Mouse (Mus musculus) forebrain, embryonic 10.5 days (tissue): Measurements from ENCODE around the gene Acin1. TPM values are rescaled to one million over a fixed set of nuclear protein-coding genes. Genes with fewer than 3 reads are reported as not detected.

Source experiments
- DNase-seq: peaks from one replicate; pipeline ENCODE4 v3.0.0-alpha.2; 2017; ENCODE audit warnings: low spot score; ENCODE audit errors: extremely low spot score
- H3K27ac ChIP-seq: fragments of 300-500 bp; sonication (generic); 2 replicates; pipeline ENCODE4 v1.5.1; 2016; ENCODE audit warnings: mild to moderate bottlenecking
- H3K27me3 ChIP-seq: fragments of 300-500 bp; sonication (generic); 2 replicates; pipeline ENCODE4 v1.6.1; 2016; ENCODE audit warnings: mild to moderate bottlenecking; ENCODE audit not compliant: poor library complexity, severe bottlenecking
- H3K36me3 ChIP-seq: fragments of 300-500 bp; sonication (generic); replicated peaks from 2 replicates; pipeline ENCODE4 v1.6.1; 2016; ENCODE audit warnings: mild to moderate bottlenecking, moderate library complexity
- H3K4me1 ChIP-seq: fragments of 300-500 bp; sonication (generic); 2 replicates; pipeline ENCODE4 v1.6.1; 2016
- H3K4me3 ChIP-seq: fragments of 300-500 bp; sonication (generic); 2 replicates; pipeline ENCODE4 v1.5.1; 2016; ENCODE audit warnings: mild to moderate bottlenecking, moderate library complexity
- H3K9me3 ChIP-seq: fragments of 300-500 bp; sonication (generic); 2 replicates; pipeline ENCODE4 v1.6.1; 2016; ENCODE audit warnings: mild to moderate bottlenecking, moderate library complexity
- WGBS: fragments of 180-500 bp; shearing (Covaris S2); methylation state at CpG from one replicate; pipeline ENCODE4 v1.1.7; 2016; 5-methylcytosine and 5-hydroxymethylcytosine counted together
- polyA plus RNA-seq: library from polyadenylated mRNA; unstranded; fragments of >200 nt; fragmentation: Nextera tagmentation; extraction: Ambion mirVana; gene quantifications from 2 replicates; pipeline ENCODE4 v1.2.1, GENCODE M21; 2016

Gene Acin1
- 142 and 146 TPM in 2 replicates for polyA plus RNA-seq

DNA sequence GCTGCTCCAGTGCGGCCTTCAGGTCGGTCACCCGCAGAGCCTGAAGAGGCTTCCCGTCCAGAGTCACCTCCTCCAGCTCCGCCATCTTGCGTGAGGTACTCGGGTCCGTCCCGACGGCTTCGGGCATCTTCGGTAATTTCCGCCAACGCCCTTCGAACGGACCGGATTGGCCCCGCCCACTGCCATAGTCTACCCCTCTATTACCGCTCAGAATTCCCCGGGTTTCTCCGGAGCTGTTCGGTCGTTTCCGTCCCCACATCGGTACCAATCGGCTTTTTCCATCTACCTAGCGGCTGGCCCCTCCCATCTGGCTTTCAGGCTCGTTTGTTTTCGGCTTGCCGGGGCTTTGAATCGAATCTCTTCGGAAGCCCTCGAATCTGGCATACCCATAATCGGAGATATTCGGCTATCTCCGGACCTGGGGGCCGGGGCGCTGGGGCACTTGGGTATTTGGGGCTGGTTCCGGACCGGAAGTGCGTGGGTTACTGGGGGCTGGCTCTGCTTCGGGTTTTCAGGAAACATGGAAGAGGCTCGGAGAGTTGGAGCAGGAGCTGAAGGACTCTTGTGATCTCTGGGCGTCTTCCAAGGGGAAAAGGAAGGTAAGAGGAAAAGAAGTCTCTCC lies at the start of gene Acin1:
TSS of gene Acin1 (minus strand) at position 410 of the 622 bp plus-strand sequence.
- peaks cover 60% of the 10 kb centered on the region for H3K36me3 ChIP-seq
- no peaks in the 10 kb centered on the region for H3K9me3 ChIP-seq
- H3K4me1 ChIP-seq = peaks cover 31% of the 10 kb centered on the region
- under 1% methylated on average over 44 of the region's 44 CpGs for WGBS
- H3K27me3 ChIP-seq = no peaks in the 10 kb centered on the region
- H3K4me3 ChIP-seq = peak within 1 kb of the TSS; percentile 86
- DNase-seq = peak; percentile 99
- peak within 1 kb of the TSS; percentile 98 for H3K27ac ChIP-seq

DNA sequence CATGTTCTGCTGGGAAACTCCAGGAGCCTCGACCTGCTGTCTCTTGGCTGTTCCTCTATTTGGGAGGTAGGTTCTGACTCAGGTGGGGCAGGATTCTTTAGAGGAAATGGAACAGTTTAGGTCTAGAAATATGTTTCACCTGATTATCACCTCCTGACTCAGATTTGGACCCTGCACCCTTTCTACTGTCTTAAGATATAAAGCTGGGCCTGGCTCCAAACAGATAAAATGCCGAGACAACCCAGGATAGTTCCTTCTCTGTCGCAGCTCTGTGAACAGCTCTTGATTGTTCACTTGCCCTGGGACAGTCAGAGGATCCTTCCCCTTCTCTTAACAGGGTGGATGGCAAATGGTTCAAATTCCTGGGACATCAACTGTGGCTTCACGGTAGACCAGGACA lies 48.5 kb upstream of the Acin1 start:
- DNase-seq = no peak
- WGBS = 87% methylated on average over 4 of the region's 4 CpGs
- Histone ChIP-seq H3K27ac (no peak overlapping the region), H3K4me1 (peaks cover 19% of the 10 kb centered on the region), H3K4me3 (no peak overlapping the region), H3K27me3 (no peaks in the 10 kb centered on the region), H3K9me3 (no peaks in the 10 kb centered on the region), H3K36me3 (no peaks in the 10 kb centered on the region)

DNA sequence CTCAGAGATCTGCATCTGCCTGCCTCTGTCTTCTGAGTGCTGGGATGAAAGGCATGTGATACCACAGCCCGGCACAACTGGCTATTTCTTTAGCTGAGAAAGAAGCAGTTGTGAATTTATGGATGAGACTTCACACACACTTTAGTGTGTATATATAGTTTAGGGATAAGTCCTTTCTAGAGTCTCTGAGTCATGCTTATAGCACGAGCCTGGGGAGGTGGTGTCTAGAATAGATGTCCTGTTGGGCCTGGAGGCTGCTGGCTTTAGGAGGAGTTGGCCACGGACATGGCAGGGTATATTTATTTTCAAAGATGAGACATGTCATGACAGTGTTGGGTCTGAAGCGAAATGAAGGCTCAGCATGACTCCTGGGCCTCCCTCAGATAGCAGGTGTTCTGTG lies 47.3 kb upstream of the Acin1 start:
- H3K4me3 ChIP-seq = no peak overlapping the region
- H3K9me3 ChIP-seq = no peaks in the 10 kb centered on the region
- DNase-seq = no peak
- 88% methylated on average over 4 of the region's 4 CpGs for WGBS
- peaks cover 24% of the 10 kb centered on the region for H3K4me1 ChIP-seq
- H3K36me3 ChIP-seq = no peaks in the 10 kb centered on the region
- peaks cover 6% of the 10 kb centered on the region; the same call in 1 of the 2 replicates for H3K27me3 ChIP-seq
- H3K27ac ChIP-seq = no peak overlapping the region

DNA sequence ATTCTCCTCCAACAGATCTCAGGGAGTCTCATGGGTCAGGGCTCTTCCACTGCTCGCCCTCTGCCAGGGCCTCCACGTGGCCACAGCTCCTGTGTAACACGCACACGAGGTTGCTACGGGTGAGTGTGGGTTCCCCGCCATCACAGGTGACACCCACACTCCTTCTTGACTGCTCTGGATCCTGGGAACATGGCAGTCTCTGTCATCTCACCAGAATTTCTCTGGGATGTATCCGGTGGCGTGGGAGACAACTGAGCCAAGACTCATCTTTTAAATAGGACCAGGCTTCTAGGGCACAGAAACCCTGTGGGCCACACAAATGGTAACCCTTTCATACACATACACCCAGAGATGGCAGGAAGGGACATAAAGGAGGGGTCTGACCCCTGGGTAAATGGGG lies 45.5 kb upstream of the Acin1 start:
- 90% methylated on average over 8 of the region's 8 CpGs for WGBS
- no peak overlapping the region for H3K4me3 ChIP-seq

DNA sequence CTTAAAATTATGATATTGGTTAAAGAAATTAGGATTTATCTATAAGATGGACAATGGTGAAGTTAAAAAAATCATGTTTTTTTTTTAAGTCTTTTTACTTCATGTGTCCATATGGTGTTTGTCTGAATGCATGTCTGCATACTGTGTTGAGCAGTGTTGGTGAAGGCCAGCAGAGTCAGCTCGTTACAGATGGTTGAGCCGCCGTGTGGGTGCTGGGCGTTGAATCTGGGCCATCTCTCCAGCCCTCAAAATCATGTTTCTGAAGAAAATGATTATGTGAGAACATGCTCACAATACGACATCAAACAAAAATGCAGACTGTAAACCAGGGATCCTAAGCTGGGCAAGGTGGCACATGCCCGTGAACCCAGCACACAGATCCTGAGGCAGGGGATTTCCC lies 43.6 kb upstream of the Acin1 start:
- Histone ChIP-seq H3K27me3 (peaks cover 6% of the 10 kb centered on the region; the same call in 1 of the 2 replicates), H3K4me3 (no peak overlapping the region), H3K9me3 (no peaks in the 10 kb centered on the region), H3K36me3 (no peaks in the 10 kb centered on the region), H3K4me1 (peaks cover 5% of the 10 kb centered on the region; the same call in 1 of the 2 replicates), H3K27ac (no peak overlapping the region)
- DNase-seq = no peak
- WGBS = 91% methylated on average over 6 of the region's 6 CpGs

More for the DNA sequence above, 45.5 kb upstream of the Acin1 start:
- no peak for DNase-seq
- no peaks in the 10 kb centered on the region for H3K9me3 ChIP-seq
- no peak overlapping the region for H3K27ac ChIP-seq
- H3K4me1 ChIP-seq = peaks cover 15% of the 10 kb centered on the region
- H3K27me3 ChIP-seq = peaks cover 6% of the 10 kb centered on the region; the same call in 1 of the 2 replicates
- H3K36me3 ChIP-seq = no peaks in the 10 kb centered on the region

DNA sequence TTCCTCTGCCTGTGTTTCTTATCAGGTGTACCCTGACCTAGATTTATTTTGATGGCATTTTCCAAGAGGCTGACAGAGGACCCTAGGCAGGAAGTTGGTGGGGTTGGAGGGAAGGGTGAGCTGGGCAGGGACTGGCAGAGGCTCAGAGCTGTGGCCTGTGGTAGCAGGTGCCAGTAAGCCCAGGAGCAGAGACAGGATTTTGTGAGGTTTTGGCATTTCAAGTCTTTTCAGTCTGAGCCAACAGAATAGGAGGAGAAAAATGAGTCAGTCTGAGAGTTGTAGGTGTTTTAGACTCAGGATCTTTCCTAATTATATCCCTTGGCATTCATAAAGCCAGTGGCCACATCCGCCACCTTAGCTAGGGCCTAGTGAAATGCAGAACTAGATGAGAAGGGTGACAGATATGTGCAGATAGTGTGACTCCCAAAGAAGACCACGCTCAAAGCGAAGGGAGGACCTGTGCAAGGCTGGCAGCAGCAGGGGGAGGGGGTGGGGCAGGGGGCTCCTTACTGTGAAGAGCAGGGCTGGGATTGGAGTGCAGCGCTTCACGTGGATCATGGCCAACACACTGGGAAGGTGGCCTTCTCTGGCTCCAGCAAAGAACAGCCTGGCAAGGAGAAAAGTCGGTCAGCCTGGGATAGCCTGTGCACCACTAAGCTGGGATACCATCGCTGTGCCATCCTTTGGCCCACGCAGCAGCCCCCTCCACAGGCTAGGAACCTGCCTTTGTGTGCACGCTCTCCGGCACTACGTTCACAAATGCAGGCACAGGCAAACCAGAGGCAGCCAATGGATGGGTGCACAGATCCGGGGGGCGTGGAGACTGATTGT lies 42.3 kb upstream of the Acin1 start:
- Histone ChIP-seq H3K9me3 (no peaks in the 10 kb centered on the region), H3K4me3 (no peak overlapping the region), H3K27me3 (peaks cover 6% of the 10 kb centered on the region; the same call in 1 of the 2 replicates), H3K27ac (no peak overlapping the region), H3K36me3 (no peaks in the 10 kb centered on the region), H3K4me1 (peaks cover 5% of the 10 kb centered on the region; the same call in 1 of the 2 replicates)
- 64% methylated on average over 13 of the region's 13 CpGs for whole genome bisulfite sequencing
- no peak for DNase-seq

DNA sequence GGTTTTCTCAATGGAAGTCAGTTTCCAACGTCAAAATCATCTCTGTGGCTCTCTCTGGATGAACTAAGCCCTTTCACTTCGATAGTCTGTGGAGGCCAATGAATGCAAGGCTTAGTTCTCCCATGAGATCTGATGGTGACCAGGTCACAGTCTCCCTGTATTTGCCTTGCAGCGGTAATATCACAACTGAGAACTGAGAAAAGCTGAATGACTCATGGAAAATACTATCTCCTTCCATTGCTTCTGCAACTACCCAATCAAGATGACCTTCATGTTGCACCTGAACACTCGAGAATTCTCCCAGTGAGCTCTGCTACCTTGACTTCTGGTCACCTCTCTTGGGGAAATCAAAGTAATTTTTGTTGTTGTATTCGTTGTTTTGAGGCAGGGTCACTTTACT lies 40.8 kb upstream of the Acin1 start:
- Histone ChIP-seq H3K27me3 (peaks cover 6% of the 10 kb centered on the region; the same call in 1 of the 2 replicates), H3K9me3 (no peaks in the 10 kb centered on the region), H3K4me3 (no peak overlapping the region), H3K36me3 (no peaks in the 10 kb centered on the region), H3K4me1 (peaks cover 5% of the 10 kb centered on the region; the same call in 1 of the 2 replicates), H3K27ac (no peak overlapping the region)
- no peak for DNase-seq
- 84% methylated on average over 5 of the region's 5 CpGs for WGBS

DNA sequence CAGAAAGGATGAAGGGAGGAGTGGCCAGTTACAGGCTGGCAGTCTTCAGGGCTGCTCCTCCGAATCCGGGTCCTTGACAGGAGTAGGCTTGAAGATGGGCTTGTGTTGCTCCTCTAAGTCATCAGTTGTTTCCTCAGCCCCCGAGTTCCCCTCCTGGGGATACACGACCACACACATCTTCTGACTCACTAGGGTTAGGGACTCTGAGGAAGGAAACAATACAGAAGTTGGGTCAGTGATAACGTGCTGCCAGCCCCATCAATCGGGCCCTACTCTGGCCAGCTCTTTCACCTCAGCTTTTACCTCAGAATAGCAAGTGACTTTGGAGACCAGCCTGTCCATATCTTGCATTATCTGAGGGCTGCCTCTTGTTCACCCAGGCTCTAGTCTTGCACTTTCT lies 37.3 kb upstream of the Acin1 start:
- H3K4me1 ChIP-seq = peaks cover under 1% of the 10 kb centered on the region; the same call in 1 of the 2 replicates
- H3K9me3 ChIP-seq = no peaks in the 10 kb centered on the region

DNA sequence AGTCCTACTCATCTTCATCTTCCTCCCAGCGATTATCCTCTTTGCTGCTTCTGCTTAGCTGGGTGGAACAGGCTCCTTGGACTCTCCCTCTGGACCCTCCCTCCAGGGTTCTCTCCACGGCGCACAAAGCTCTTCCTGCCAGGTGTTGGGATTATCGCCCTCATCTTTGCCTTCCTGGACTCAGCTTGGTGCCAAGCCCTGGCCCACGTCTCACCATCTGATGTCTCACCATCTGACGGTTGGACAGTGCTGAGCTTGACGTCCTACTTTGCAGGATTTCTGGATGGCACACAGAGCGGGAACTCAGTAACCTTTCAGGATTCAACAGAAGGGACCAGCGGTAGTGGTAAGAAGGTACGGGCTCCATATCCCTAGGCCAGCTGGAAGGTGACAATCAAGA lies 35.0 kb upstream of the Acin1 start:
- Histone ChIP-seq H3K27me3 (no peaks in the 10 kb centered on the region), H3K4me1 (no peaks in the 10 kb centered on the region), H3K9me3 (no peaks in the 10 kb centered on the region), H3K4me3 (no peak overlapping the region), H3K36me3 (no peaks in the 10 kb centered on the region), H3K27ac (no peak overlapping the region)
- no peak for DNase-seq
- WGBS = 90% methylated on average over 10 of the region's 10 CpGs

More for the DNA sequence above, 37.3 kb upstream of the Acin1 start:
- 76% methylated on average over 6 of the region's 6 CpGs for WGBS
- Histone ChIP-seq H3K27me3 (no peaks in the 10 kb centered on the region), H3K36me3 (no peaks in the 10 kb centered on the region), H3K4me3 (no peak overlapping the region), H3K27ac (no peak overlapping the region)
- no peak for DNase-seq

DNA sequence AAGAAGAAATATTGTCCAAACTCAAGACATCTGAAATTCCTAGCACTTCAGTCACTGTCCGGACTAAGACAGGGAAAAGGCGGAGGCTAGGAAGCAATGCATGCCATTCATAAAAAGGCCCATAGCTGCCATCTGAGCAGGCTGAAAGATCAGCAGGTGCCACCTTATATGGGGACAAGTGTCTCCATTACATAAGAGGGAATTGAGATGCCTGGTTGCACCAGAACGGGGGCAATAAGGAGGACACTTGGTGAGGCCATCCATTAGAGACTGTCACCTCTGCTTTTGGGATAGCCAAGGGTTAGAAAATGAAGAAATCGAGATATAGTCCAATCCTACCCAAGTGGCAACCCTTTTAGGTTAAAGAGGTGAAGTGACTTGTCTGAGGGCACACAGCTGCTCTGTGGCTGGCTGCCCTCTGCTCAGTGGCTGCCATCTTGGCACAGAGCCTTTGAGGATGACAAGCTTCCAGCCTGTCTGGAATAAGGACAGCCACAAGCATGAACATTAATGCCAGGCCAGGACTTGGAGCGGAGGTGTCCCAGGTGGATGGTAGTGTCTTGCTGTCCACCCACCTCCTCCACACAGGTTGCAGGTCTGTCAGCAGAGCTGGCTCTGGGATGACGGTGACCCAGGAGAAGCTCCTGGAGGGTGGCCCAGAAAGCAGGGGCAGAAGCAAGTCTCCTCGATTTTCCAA lies 34.1 kb upstream of the Acin1 start:
- no peak overlapping the region for H3K4me3 ChIP-seq
- 93% methylated on average over 7 of the region's 7 CpGs for whole genome bisulfite sequencing

DNA sequence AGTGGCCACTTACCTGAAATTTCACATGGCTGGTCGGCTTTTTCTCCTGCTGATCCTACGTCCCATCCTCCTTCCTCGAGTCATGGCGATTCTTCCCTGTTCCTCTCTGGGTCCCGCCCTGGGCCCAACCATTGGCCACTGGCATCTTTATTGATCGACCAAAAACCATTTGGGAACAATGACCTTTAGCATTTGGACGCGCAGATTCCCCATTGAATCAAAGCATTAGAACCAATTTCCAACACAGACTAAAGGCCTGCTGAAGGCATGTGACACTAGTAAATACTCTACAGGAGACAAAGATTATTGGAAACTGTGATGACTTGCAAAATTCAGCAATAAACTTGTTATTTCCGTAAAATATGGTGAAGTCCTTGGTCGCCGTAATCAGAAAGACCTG lies 33.3 kb upstream of the Acin1 start:
- Histone ChIP-seq H3K27ac (no peak overlapping the region), H3K27me3 (peaks cover 14% of the 10 kb centered on the region), H3K9me3 (no peaks in the 10 kb centered on the region), H3K4me1 (peaks cover 2% of the 10 kb centered on the region; the same call in 1 of the 2 replicates), H3K4me3 (no peak overlapping the region), H3K36me3 (no peaks in the 10 kb centered on the region)
- DNase-seq = no peak
- 92% methylated on average over 11 of the region's 11 CpGs for WGBS

More for the DNA sequence above, 34.1 kb upstream of the Acin1 start:
- Histone ChIP-seq H3K9me3 (no peaks in the 10 kb centered on the region), H3K27ac (no peak overlapping the region), H3K4me1 (no peaks in the 10 kb centered on the region), H3K27me3 (peaks cover 7% of the 10 kb centered on the region), H3K36me3 (no peaks in the 10 kb centered on the region)
- DNase-seq = no peak

DNA sequence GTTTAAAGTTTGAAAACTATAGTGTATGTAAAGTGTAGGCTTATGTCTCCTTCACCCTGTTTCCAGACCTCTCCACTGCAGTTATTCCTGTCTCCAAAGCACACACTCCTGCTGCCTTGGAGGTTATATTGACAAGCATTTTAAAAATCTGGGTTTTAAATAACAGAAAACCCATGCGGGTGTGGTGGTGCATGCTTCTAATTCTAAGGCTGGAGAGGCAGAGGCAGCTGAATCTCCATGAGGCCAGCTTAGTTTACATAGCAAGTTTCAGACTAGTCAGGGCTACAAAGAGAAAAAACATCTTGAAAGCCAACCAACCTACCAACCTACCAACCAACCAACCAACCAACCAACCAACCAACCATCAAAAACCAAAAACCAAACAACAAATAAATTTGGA lies 28.7 kb upstream of the Acin1 start:
- Histone ChIP-seq H3K27me3 (peaks cover 35% of the 10 kb centered on the region), H3K4me3 (no peak overlapping the region), H3K27ac (no peak overlapping the region), H3K4me1 (peaks cover 23% of the 10 kb centered on the region), H3K36me3 (no peaks in the 10 kb centered on the region), H3K9me3 (no peaks in the 10 kb centered on the region)
- WGBS = 85% methylated on average over 1 of the region's 1 CpGs
- DNase-seq = no peak
